Mouse (Mus musculus) large intestine, adult 2 months (tissue): ENCODE measurements around the gene Mfsd6l. TPM values are rescaled to one million over a fixed set of nuclear protein-coding genes. Genes with fewer than 3 reads are reported as not detected.

Experiments
- DNase-seq: peaks from one replicate; pipeline ENCODE4 v3.0.0-alpha.2; 2012; ENCODE audit warnings: low read depth, low spot score
- WGBS: fragments of 180-500 bp; shearing (Covaris S2); methylation state at CpG from one replicate; pipeline ENCODE4 v1.1.7; 2018; 5-methylcytosine and 5-hydroxymethylcytosine counted together
- polyA plus RNA-seq: library from polyadenylated mRNA; depleted of rRNA; stranded (reverse); fragments of >200 nt; gene quantifications from 2 replicates; pipeline ENCODE4 v1.2.3, GENCODE M21; 2012; rRNA removed

Mfsd6l gene
- polyA plus RNA-seq: 17.8 and 23.5 TPM in 2 replicates

GRCm38 (mm10) chr11:68555918-68556584 is at the start of gene Mfsd6l:
Gene Mfsd6l (plus strand): TSS chr11:68556186.
- 5% methylated on average over 37 of the region's 37 CpGs for WGBS

GRCm38 (mm10) chr11:68507246-68507645 is 48.7 kb upstream of the Mfsd6l start:
- DNase-seq: no peak
- WGBS: 89% methylated on average over 7 of the region's 7 CpGs

More at GRCm38 (mm10) chr11:68555918-68556584, at the start of gene Mfsd6l:
- peak; percentile 80 for DNase-seq

- 54% methylated on average over 5 of the region's 5 CpGs for WGBS
Measured at GRCm38 (mm10) chr11:68508619-68509018, 47.4 kb upstream of the Mfsd6l start.

GRCm38 (mm10) chr11:68509194-68509593 is 46.8 kb upstream of the Mfsd6l start:
- DNase-seq: no peak
- 56% methylated on average over 2 of the region's 2 CpGs for WGBS

More at GRCm38 (mm10) chr11:68508619-68509018, 47.4 kb upstream of the Mfsd6l start:
- no peak for DNase-seq

- DNase-seq: no peak
- 39% methylated on average over 3 of the region's 3 CpGs for WGBS
Measured at GRCm38 (mm10) chr11:68513969-68514368, 42.0 kb upstream of the Mfsd6l start.

GRCm38 (mm10) chr11:68519362-68519761 is 36.6 kb upstream of the Mfsd6l start:
- WGBS: 93% methylated on average over 4 of the region's 4 CpGs
- no peak for DNase-seq

- 42% methylated on average over 5 of the region's 5 CpGs for WGBS
- no peak for DNase-seq
Measured at GRCm38 (mm10) chr11:68519815-68520214, 36.2 kb upstream of the Mfsd6l start.

- 87% methylated on average over 2 of the region's 2 CpGs for WGBS
- no peak for DNase-seq
Measured at GRCm38 (mm10) chr11:68520439-68520838, 35.5 kb upstream of the Mfsd6l start.

- no peak for DNase-seq
- 79% methylated on average over 5 of the region's 5 CpGs for WGBS
Measured at GRCm38 (mm10) chr11:68521352-68521751, 34.6 kb upstream of the Mfsd6l start.

- DNase-seq: no peak
- 63% methylated on average over 4 of the region's 4 CpGs for WGBS
Measured at GRCm38 (mm10) chr11:68526441-68526840, 29.5 kb upstream of the Mfsd6l start.

- DNase-seq: no peak
- 17% methylated on average over 16 of the region's 16 CpGs for WGBS
Measured at GRCm38 (mm10) chr11:68531066-68531806, 24.8 kb upstream of the Mfsd6l start.

GRCm38 (mm10) chr11:68531941-68532535 is 23.9 kb upstream of the Mfsd6l start:
- 31% methylated on average over 11 of the region's 11 CpGs for WGBS

GRCm38 (mm10) chr11:68532773-68533172 is 23.2 kb upstream of the Mfsd6l start:
- 66% methylated on average over 5 of the region's 5 CpGs for WGBS
- no peak for DNase-seq

More at GRCm38 (mm10) chr11:68531941-68532535, 23.9 kb upstream of the Mfsd6l start:
- DNase-seq: no peak

GRCm38 (mm10) chr11:68533971-68534475 is 22.0 kb upstream of the Mfsd6l start:
- no peak for DNase-seq
- WGBS: 82% methylated on average over 6 of the region's 6 CpGs

GRCm38 (mm10) chr11:68536026-68536425 is 20.0 kb upstream of the Mfsd6l start:
- DNase-seq: no peak
- WGBS: 47% methylated on average over 4 of the region's 4 CpGs

- DNase-seq: no peak
- 22% methylated on average over 4 of the region's 4 CpGs for WGBS
Measured at GRCm38 (mm10) chr11:68536465-68536864, 19.5 kb upstream of the Mfsd6l start.

GRCm38 (mm10) chr11:68539621-68540020 is 16.4 kb upstream of the Mfsd6l start:
- WGBS: 67% methylated on average over 5 of the region's 5 CpGs
- DNase-seq: no peak

GRCm38 (mm10) chr11:68544554-68544953 is 11.4 kb upstream of the Mfsd6l start:
- DNase-seq: no peak
- WGBS: 21% methylated on average over 8 of the region's 8 CpGs

GRCm38 (mm10) chr11:68545172-68545571 is 10.8 kb upstream of the Mfsd6l start:
- DNase-seq: no peak
- 64% methylated on average over 7 of the region's 7 CpGs for WGBS

- no peak for DNase-seq
- 68% methylated on average over 8 of the region's 8 CpGs for WGBS
Measured at GRCm38 (mm10) chr11:68545682-68546222, 10.2 kb upstream of the Mfsd6l start.
